Mouse (Mus musculus) heart, embryonic 14.5 days (tissue): Measurements from ENCODE around the gene Ecm2. TPM values are rescaled to one million over a fixed set of nuclear protein-coding genes. Genes with fewer than 3 reads are reported as not detected.

ENCODE experiments used
- ATAC-seq: fragments of 200-750 bp; cut with Nextera tagmentation; 2 replicates; pipeline ENCODE4 v1.8.0; 2017; ENCODE audit warnings: low read depth, moderate TSS enrichment; ENCODE audit not compliant: insufficient number of reproducible peaks, insufficient read depth, low FRiP score
- H3K27ac ChIP-seq, 2 experiments: fragments of 200-500 bp in 1 of 2; fragments of 300-500 bp in 1 of 2; sonication (generic) in 1 of 2; replicated peaks in 1 of 2; 2 replicates each; pipeline ENCODE4 v1.5.1; 2012 to 2014; ENCODE audit warnings: low read depth in 2 of 2, low read length in 2 of 2, control low read depth in 1 of 2, mild to moderate bottlenecking in 1 of 2, mixed read lengths in 1 of 2; ENCODE audit not compliant: control insufficient read depth in 1 of 2, insufficient read depth in 1 of 2
- H3K27me3 ChIP-seq: fragments of 300-500 bp; sonication (generic); 2 replicates; pipeline ENCODE4 v1.6.1; 2014; ENCODE audit warnings: mild to moderate bottlenecking, low read length, control low read depth; ENCODE audit not compliant: control insufficient read depth, insufficient read depth
- H3K36me3 ChIP-seq: fragments of 300-500 bp; sonication (generic); 2 replicates; pipeline ENCODE4 v1.6.1; 2014; ENCODE audit warnings: mild to moderate bottlenecking, control low read depth, low read length, mixed read lengths; ENCODE audit not compliant: control insufficient read depth, insufficient read depth
- H3K4me1 ChIP-seq, 2 experiments: fragments of 200-500 bp in 1 of 2; fragments of 300-500 bp in 1 of 2; sonication (generic) in 1 of 2; 2 replicates each; pipeline ENCODE4 v1.6.1; 2012 to 2014; ENCODE audit warnings: low read length in 2 of 2, control low read depth in 1 of 2, mixed read lengths in 1 of 2; ENCODE audit not compliant: control insufficient read depth in 2 of 2, insufficient read depth in 2 of 2
- H3K4me2 ChIP-seq: fragments of 300-500 bp; sonication (generic); 2 replicates; pipeline ENCODE4 v1.6.1; 2014; ENCODE audit warnings: mild to moderate bottlenecking, low read length
- H3K4me3 ChIP-seq, 2 experiments: fragments of 200-500 bp in 1 of 2; fragments of 300-500 bp in 1 of 2; sonication (generic) in 1 of 2; 2 replicates each; pipeline ENCODE4 v1.5.1; 2012 to 2014; ENCODE audit warnings: low read length in 2 of 2, mild to moderate bottlenecking in 2 of 2, control low read depth in 1 of 2, low read depth in 1 of 2, moderate library complexity in 1 of 2; ENCODE audit not compliant: control insufficient read depth in 1 of 2, insufficient read depth in 1 of 2
- H3K9ac ChIP-seq: fragments of 300-500 bp; sonication (generic); 2 replicates; pipeline ENCODE4 v1.6.1; 2014; ENCODE audit warnings: mild to moderate bottlenecking, low read length
- H3K9me3 ChIP-seq: fragments of 300-500 bp; sonication (generic); 2 replicates; pipeline ENCODE4 v1.6.1; 2016; ENCODE audit warnings: low read length, control low read depth; ENCODE audit not compliant: control insufficient read depth
- WGBS: fragments of 180-500 bp; shearing (Covaris S2); extraction: QIAGEN DNeasy Blood & Tissue Kit; methylation state at CpG from one replicate; pipeline ENCODE4 v1.1.7; 2014; 5-methylcytosine and 5-hydroxymethylcytosine counted together
- polyA plus RNA-seq: library from polyadenylated mRNA; unstranded; fragments of >200 nt; fragmentation: Nextera tagmentation; extraction: Ambion mirVana; gene quantifications from 2 replicates; pipeline ENCODE4 v1.2.1, GENCODE M21; 2014

Gene Ecm2
- polyA plus RNA-seq, 1 experiment from 2014 or later, result 3.7 TPM

DNA sequence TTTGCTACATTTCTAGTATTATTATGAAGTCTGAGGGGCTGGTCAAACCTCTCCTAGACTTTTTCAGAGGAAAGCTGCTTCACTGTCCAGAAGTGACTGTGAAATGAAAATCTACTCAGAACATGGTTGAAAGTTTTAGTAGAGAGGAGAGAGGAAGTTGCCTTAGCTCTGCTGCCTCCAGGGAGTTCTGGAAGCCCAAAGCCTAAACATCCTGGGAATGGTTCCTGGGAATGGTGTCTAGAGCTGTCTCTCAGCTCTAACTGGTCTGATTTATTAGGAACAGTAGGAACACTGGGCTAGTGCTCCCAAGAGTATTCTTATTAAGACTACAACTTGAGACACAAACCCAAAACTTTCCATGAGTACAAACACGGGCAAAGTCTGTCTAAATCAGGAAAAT lies 41.9 kb downstream of the Ecm2 start:
- 76% methylated on average over 1 of the region's 1 CpGs for WGBS
- H3K4me2 ChIP-seq, result peak overlapping the region; percentile 4; the same call in 1 of the 2 replicates
- H3K9ac ChIP-seq, result no peak overlapping the region
- peak overlapping the region; percentile 27 to 67; a peak in 3 of 4 replicates for H3K27ac ChIP-seq
- H3K9me3 ChIP-seq, result no peaks in the 10 kb centered on the region
- no peak for ATAC-seq
- H3K27me3 ChIP-seq, result no peaks in the 10 kb centered on the region
- no peaks in the 10 kb centered on the region for H3K36me3 ChIP-seq
- no peak overlapping the region for H3K4me3 ChIP-seq
- H3K4me1 ChIP-seq, result peaks cover 2 to 5% of the 10 kb centered on the region in 2 experiments; a peak in 3 of 4 replicates

- H3K4me1 ChIP-seq, result peaks cover 2 to 5% of the 10 kb centered on the region in 2 experiments; a peak in 3 of 4 replicates
- 71% methylated on average over 1 of the region's 1 CpGs for WGBS
- no peak for ATAC-seq
- H3K9ac ChIP-seq, result no peak overlapping the region
- H3K4me2 ChIP-seq, result no peak overlapping the region
- no peaks in the 10 kb centered on the region for H3K9me3 ChIP-seq
- H3K27me3 ChIP-seq, result no peaks in the 10 kb centered on the region
- no peaks in the 10 kb centered on the region for H3K36me3 ChIP-seq
- H3K4me3 ChIP-seq, result no peak overlapping the region
- 0 out of 4 replicates have a peak overlapping the region, but pooled peaks of 1 of the 2 experiments have one; percentile 10 for H3K27ac ChIP-seq
Observed at GRCm38 (mm10) chr13:49547563-49548150, 43.0 kb downstream of the Ecm2 start.

- no peak for ATAC-seq
- no peaks in the 10 kb centered on the region for H3K27me3 ChIP-seq
- H3K9ac ChIP-seq, result no peak overlapping the region
- no peaks in the 10 kb centered on the region for H3K9me3 ChIP-seq
- 90% methylated on average over 3 of the region's 3 CpGs for WGBS
- no peak overlapping the region for H3K27ac ChIP-seq
- no peaks in the 10 kb centered on the region for H3K36me3 ChIP-seq
- no peak overlapping the region for H3K4me2 ChIP-seq
- peaks cover 2 to 5% of the 10 kb centered on the region in 2 experiments; a peak in 2 of 4 replicates for H3K4me1 ChIP-seq
- H3K4me3 ChIP-seq, result no peak overlapping the region
Observed at GRCm38 (mm10) chr13:49549616-49550015, 45.0 kb downstream of the Ecm2 start.

GRCm38 (mm10) chr13:49554519-49554918 lies 49.9 kb downstream of the Ecm2 start:
- 71% methylated on average over 5 of the region's 5 CpGs for WGBS

GRCm38 (mm10) chr13:49556203-49556602 lies 51.6 kb downstream of the Ecm2 start:
- no peaks in the 10 kb centered on the region for H3K9me3 ChIP-seq
- 68% methylated on average over 1 of the region's 1 CpGs for WGBS
- H3K27ac ChIP-seq, result no peak overlapping the region
- H3K4me3 ChIP-seq, result no peak overlapping the region
- ATAC-seq, result no peak
- no peak overlapping the region for H3K4me2 ChIP-seq
- no peak overlapping the region for H3K9ac ChIP-seq
- no peaks in the 10 kb centered on the region for H3K27me3 ChIP-seq
- no peaks in the 10 kb centered on the region for H3K36me3 ChIP-seq
- H3K4me1 ChIP-seq, result no peaks in the 10 kb centered on the region

More at GRCm38 (mm10) chr13:49554519-49554918, 49.9 kb downstream of the Ecm2 start:
- Histone ChIP-seq H3K9me3 (no peaks in the 10 kb centered on the region), H3K4me2 (no peak overlapping the region), H3K9ac (no peak overlapping the region), H3K27ac (no peak overlapping the region), H3K4me3 (no peak overlapping the region), H3K27me3 (no peaks in the 10 kb centered on the region), H3K36me3 (no peaks in the 10 kb centered on the region), H3K4me1 (no peaks in the 10 kb centered on the region)
- ATAC-seq, result no peak

DNA sequence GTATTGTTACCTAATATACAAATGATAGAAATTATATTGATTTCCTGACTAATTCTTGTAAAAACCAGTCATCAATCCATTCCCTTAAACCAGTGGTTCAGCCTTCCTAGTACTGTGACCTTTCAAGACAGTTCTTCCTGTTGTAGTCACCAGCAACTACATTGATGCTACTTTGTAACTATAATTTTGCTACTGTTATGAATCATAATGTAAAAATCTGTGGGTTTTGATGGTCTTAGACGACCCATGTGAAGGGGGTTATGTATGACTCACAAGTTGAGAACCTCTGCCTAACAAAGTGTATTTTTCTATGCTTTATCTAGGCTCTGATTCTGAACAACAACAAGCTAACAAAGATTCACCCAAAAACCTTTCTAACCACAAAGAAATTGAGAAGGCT lies 52.3 kb downstream of the Ecm2 start:
- 65% methylated on average over 1 of the region's 1 CpGs for WGBS

GRCm38 (mm10) chr13:49559185-49559584 lies 54.6 kb downstream of the Ecm2 start:
- ATAC-seq, result no peak
- no peaks in the 10 kb centered on the region for H3K36me3 ChIP-seq
- H3K27ac ChIP-seq, result no peak overlapping the region
- WGBS, result 31% methylated on average over 2 of the region's 2 CpGs
- no peak overlapping the region for H3K4me3 ChIP-seq
- no peak overlapping the region for H3K9ac ChIP-seq
- no peak overlapping the region for H3K4me2 ChIP-seq
- H3K27me3 ChIP-seq, result no peaks in the 10 kb centered on the region
- H3K4me1 ChIP-seq, result no peaks in the 10 kb centered on the region
- no peaks in the 10 kb centered on the region for H3K9me3 ChIP-seq

More for the DNA sequence above, 52.3 kb downstream of the Ecm2 start:
- Histone ChIP-seq H3K4me3 (no peak overlapping the region), H3K27me3 (no peaks in the 10 kb centered on the region), H3K27ac (no peak overlapping the region), H3K36me3 (no peaks in the 10 kb centered on the region), H3K4me2 (no peak overlapping the region), H3K4me1 (no peaks in the 10 kb centered on the region), H3K9ac (no peak overlapping the region), H3K9me3 (no peaks in the 10 kb centered on the region)
- ATAC-seq, result no peak

DNA sequence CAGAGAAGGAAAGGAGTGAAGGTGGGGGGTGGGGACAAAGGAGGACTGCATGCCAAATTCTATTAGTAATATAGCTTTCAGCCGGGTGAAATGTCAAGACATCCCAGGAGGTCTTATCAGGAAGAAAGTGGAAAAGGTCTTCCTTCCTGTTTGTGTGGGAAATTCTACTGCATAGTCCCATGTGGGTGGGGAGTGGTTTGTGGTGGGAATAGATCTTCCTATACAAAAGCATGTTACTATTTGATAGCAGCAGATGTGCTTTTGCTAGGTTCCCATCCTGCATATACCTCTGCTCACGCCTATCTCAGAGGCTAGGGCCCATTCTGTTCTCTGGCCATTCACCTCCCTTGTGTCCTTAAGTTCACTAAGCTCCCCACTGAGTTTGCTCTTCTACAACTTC lies 56.3 kb downstream of the Ecm2 start:
- no peak overlapping the region for H3K4me3 ChIP-seq
- H3K36me3 ChIP-seq, result no peaks in the 10 kb centered on the region
- H3K27ac ChIP-seq, result no peak overlapping the region
- no peak for ATAC-seq
- no peaks in the 10 kb centered on the region for H3K9me3 ChIP-seq
- H3K27me3 ChIP-seq, result no peaks in the 10 kb centered on the region
- WGBS, result 39% methylated on average over 2 of the region's 2 CpGs
- H3K9ac ChIP-seq, result no peak overlapping the region
- no peaks in the 10 kb centered on the region for H3K4me1 ChIP-seq
- no peak overlapping the region for H3K4me2 ChIP-seq
